Mouse (Mus musculus): Measurements from ENCODE around the gene Psmd9. TPM values are rescaled to one million over a fixed set of nuclear protein-coding genes. Genes with fewer than 3 reads are reported as not detected.
A peak's percentile ranks its signal among the peaks of the same experiment; 100 is the strongest.

Psmd9 gene
- polyA plus RNA-seq, 1 experiment, result 87.0 TPM

- Histone ChIP-seq H3K9me3 (peaks cover 20% of the 10 kb centered on the region), H3K36me3 (replicated peaks; ENCODE audit: low read length) (no peaks in the 10 kb centered on the region), H3K27me3 (replicated peaks) (peaks cover 39% of the 10 kb centered on the region), H3K4me3 (replicated peaks) (no peak overlapping the region), H3K4me1 (no peaks in the 10 kb centered on the region)
- TF ChIP-seq FLI1 (IDR thresholded peaks at IDR 0.05; ENCODE audit: low read length) (no peak), GATA1 (IDR thresholded peaks at IDR 0.05; ENCODE audit: borderline replicate concordance, low read length) (no peak)
Measured at GRCm38 (mm10) chr5:123285174-123285573, 116.0 kb downstream of the Psmd9 start.

GRCm38 (mm10) chr5:123288079-123288478 lies 118.9 kb downstream of the Psmd9 start:
- H3K27me3 ChIP-seq (replicated peaks), result peaks cover 47% of the 10 kb centered on the region
- H3K9me3 ChIP-seq, result peaks cover 20% of the 10 kb centered on the region
- H3K4me3 ChIP-seq (replicated peaks), result no peak overlapping the region
- TF ChIP-seq GATA1 (IDR thresholded peaks at IDR 0.05; ENCODE audit: borderline replicate concordance, low read length), result no peak
- no peak for TF ChIP-seq FLI1 (IDR thresholded peaks at IDR 0.05; ENCODE audit: low read length)
- H3K36me3 ChIP-seq (replicated peaks; ENCODE audit: low read length), result no peaks in the 10 kb centered on the region
- H3K4me1 ChIP-seq, result no peaks in the 10 kb centered on the region

GRCm38 (mm10) chr5:123294653-123295052 lies 125.4 kb downstream of the Psmd9 start:
- TF ChIP-seq FLI1 (IDR thresholded peaks at IDR 0.05; ENCODE audit: low read length) (no peak), GATA1 (IDR thresholded peaks at IDR 0.05; ENCODE audit: borderline replicate concordance, low read length) (no peak)
- H3K4me3 ChIP-seq (replicated peaks), result no peak overlapping the region
- H3K36me3 ChIP-seq (replicated peaks; ENCODE audit: low read length), result no peaks in the 10 kb centered on the region
- H3K9me3 ChIP-seq, result peaks cover 6% of the 10 kb centered on the region
- peaks cover 60% of the 10 kb centered on the region for H3K27me3 ChIP-seq (replicated peaks)
- peaks cover 7% of the 10 kb centered on the region; the same call in 1 of the 2 replicates for H3K4me1 ChIP-seq

GRCm38 (mm10) chr5:123296224-123296806 lies 127.1 kb downstream of the Psmd9 start:
- no peaks in the 10 kb centered on the region for H3K36me3 ChIP-seq (replicated peaks; ENCODE audit: low read length)
- peaks cover 60% of the 10 kb centered on the region for H3K27me3 ChIP-seq (replicated peaks)
- H3K9me3 ChIP-seq, result peaks cover 6% of the 10 kb centered on the region
- TF ChIP-seq GATA1 (IDR thresholded peaks at IDR 0.05; ENCODE audit: borderline replicate concordance, low read length), result no peak
- no peak for TF ChIP-seq FLI1 (IDR thresholded peaks at IDR 0.05; ENCODE audit: low read length)
- H3K4me3 ChIP-seq (replicated peaks), result peak overlapping the region; percentile 28
- H3K4me1 ChIP-seq, result peaks cover 7% of the 10 kb centered on the region; the same call in 1 of the 2 replicates

GRCm38 (mm10) chr5:123296972-123297754 lies 128.0 kb downstream of the Psmd9 start:
- peaks cover 6% of the 10 kb centered on the region for H3K9me3 ChIP-seq
- H3K36me3 ChIP-seq (replicated peaks; ENCODE audit: low read length), result no peaks in the 10 kb centered on the region
- peaks cover 7% of the 10 kb centered on the region; the same call in 1 of the 2 replicates for H3K4me1 ChIP-seq
- TF ChIP-seq GATA1 (IDR thresholded peaks at IDR 0.05; ENCODE audit: borderline replicate concordance, low read length) (no peak), FLI1 (IDR thresholded peaks at IDR 0.05; ENCODE audit: low read length) (no peak)
- no peak overlapping the region for H3K4me3 ChIP-seq (replicated peaks)
- H3K27me3 ChIP-seq (replicated peaks), result peaks cover 59% of the 10 kb centered on the region

GRCm38 (mm10) chr5:123297830-123298229 lies 128.6 kb downstream of the Psmd9 start:
- TF ChIP-seq FLI1 (IDR thresholded peaks at IDR 0.05; ENCODE audit: low read length), result no peak
- TF ChIP-seq GATA1 (IDR thresholded peaks at IDR 0.05; ENCODE audit: borderline replicate concordance, low read length), result no peak
- H3K4me3 ChIP-seq (replicated peaks), result no peak overlapping the region
- H3K4me1 ChIP-seq, result peaks cover 7% of the 10 kb centered on the region; the same call in 1 of the 2 replicates
- H3K27me3 ChIP-seq (replicated peaks), result peaks cover 60% of the 10 kb centered on the region
- no peaks in the 10 kb centered on the region for H3K36me3 ChIP-seq (replicated peaks; ENCODE audit: low read length)
- peaks cover 6% of the 10 kb centered on the region for H3K9me3 ChIP-seq

- TF ChIP-seq GATA1 (IDR thresholded peaks at IDR 0.05; ENCODE audit: borderline replicate concordance, low read length), result no peak
- no peak for TF ChIP-seq FLI1 (IDR thresholded peaks at IDR 0.05; ENCODE audit: low read length)
- Histone ChIP-seq H3K4me3 (replicated peaks) (no peak overlapping the region), H3K27me3 (replicated peaks) (peaks cover 60% of the 10 kb centered on the region), H3K36me3 (replicated peaks; ENCODE audit: low read length) (no peaks in the 10 kb centered on the region), H3K4me1 (peaks cover 7% of the 10 kb centered on the region; the same call in 1 of the 2 replicates), H3K9me3 (peaks cover 6% of the 10 kb centered on the region)
Measured at GRCm38 (mm10) chr5:123298526-123298925, 129.3 kb downstream of the Psmd9 start.

Other genes with a start within 250 kb of the Psmd9 start
- gene Kdm2b, start 179.6 kb upstream of the Psmd9 start, polyA plus RNA-seq (2012; ENCODE audit: insufficient read depth, low replicate concordance), result 19.1 and 24.4 TPM in 2 replicates
- 111 and 131 TPM in 2 replicates for gene Orai1, start 154.3 kb upstream of the Psmd9 start, polyA plus RNA-seq (2012; ENCODE audit: insufficient read depth, low replicate concordance)
- not detected in 2 replicates for gene Morn3, start 122.4 kb upstream of the Psmd9 start, polyA plus RNA-seq (2012; ENCODE audit: insufficient read depth, low replicate concordance)
- 5.3 and 6.9 TPM in 2 replicates for gene Tmem120b, start 101.0 kb upstream of the Psmd9 start, polyA plus RNA-seq (2012; ENCODE audit: insufficient read depth, low replicate concordance)
- 21.3 and 61.2 TPM in 2 replicates for gene Rhof, start 36.7 kb upstream of the Psmd9 start, polyA plus RNA-seq (2012; ENCODE audit: insufficient read depth, low replicate concordance)
- gene Setd1b, start 27.2 kb upstream of the Psmd9 start, polyA plus RNA-seq (2012; ENCODE audit: insufficient read depth, low replicate concordance), result 20.8 and 52.6 TPM in 2 replicates
- gene Hpd, start 13.3 kb downstream of the Psmd9 start, polyA plus RNA-seq (2012; ENCODE audit: insufficient read depth, low replicate concordance), result not detected in 2 replicates
- 0.08 TPM in 1 of 2 replicates, not detected in the other for gene Wdr66, start 82.7 kb downstream of the Psmd9 start, polyA plus RNA-seq (2012; ENCODE audit: insufficient read depth, low replicate concordance)
- gene Bcl7a, start 174.4 kb downstream of the Psmd9 start, polyA plus RNA-seq (2012; ENCODE audit: insufficient read depth, low replicate concordance), result 13.0 and 23.7 TPM in 2 replicates
- 1.7 and 3.1 TPM in 2 replicates for gene Mlxip, start 225.4 kb downstream of the Psmd9 start, polyA plus RNA-seq (2012; ENCODE audit: insufficient read depth, low replicate concordance)